8 mouse cellular contexts compared by ENCODE assay signal in genomic region chr7:3666921-3667391, GRCm38 (mm10). TPM values are rescaled to one million over a fixed set of nuclear protein-coding genes. Genes with fewer than 3 reads are reported as not detected.
DNase-seq lines count a peak whose midpoint lies in the region; ATAC-seq and TF ChIP-seq lines count a peak whose summit lies in the region.

No protein-coding gene starts in this region.

- ATAC-seq in heart, embryonic 11.5 days (replicated peaks; ENCODE audit: insufficient number of reproducible peaks, low FRiP score, low TSS enrichment): no peak
- ATAC-seq in embryonic facial prominence, embryonic 12.5 days (ENCODE audit: insufficient number of reproducible peaks, insufficient read depth, low FRiP score, low TSS enrichment): no peak
- peak; percentile 45 for ATAC-seq in liver, embryonic 13.5 days (ENCODE audit: low read depth)

- no peaks in the 10 kb centered on the region for H3K9me3 ChIP-seq in heart, embryonic 11.5 days (replicated peaks; ENCODE audit: control insufficient read depth, low read length)
- H3K9me3 ChIP-seq in ES-Bruce4 (replicated peaks; ENCODE audit: control insufficient read depth, insufficient read depth, low read length, poor library complexity, severe bottlenecking): no peaks in the 10 kb centered on the region
- no peaks in the 10 kb centered on the region for H3K9me3 ChIP-seq in embryonic facial prominence, embryonic 12.5 days
- no peaks in the 10 kb centered on the region for H3K9me3 ChIP-seq in liver, embryonic 13.5 days (replicated peaks)

- peaks cover 5% of the 10 kb centered on the region for H3K36me3 ChIP-seq in heart, embryonic 11.5 days (ENCODE audit: control insufficient read depth, insufficient read depth, low read length)
- H3K36me3 ChIP-seq in ES-Bruce4 (ENCODE audit: control insufficient read depth, insufficient read depth, low read length, poor library complexity, severe bottlenecking): peaks cover 14% of the 10 kb centered on the region
- peaks cover 13% of the 10 kb centered on the region for H3K36me3 ChIP-seq in embryonic facial prominence, embryonic 12.5 days
- peaks cover 18% of the 10 kb centered on the region for H3K36me3 ChIP-seq in liver, embryonic 13.5 days

- H3K27ac ChIP-seq in heart, embryonic 11.5 days (ENCODE audit: low read depth, low read length): peak overlapping the region; percentile 41; the same call in 1 of the 2 replicates
- peak overlapping the region; percentile 75; the same call in 1 of the 2 replicates for H3K27ac ChIP-seq in ES-Bruce4 (ENCODE audit: insufficient read depth, low read length)
- no peak overlapping the region for H3K27ac ChIP-seq in embryonic facial prominence, embryonic 12.5 days
- H3K27ac ChIP-seq in liver, embryonic 13.5 days: peak overlapping the region; percentile 90

- H3K9ac ChIP-seq in heart, embryonic 11.5 days (ENCODE audit: low read depth, low read length): peak overlapping the region; percentile 59; the same call in 1 of the 2 replicates
- H3K9ac ChIP-seq in ES-Bruce4 (ENCODE audit: low read depth, poor library complexity, severe bottlenecking): peak overlapping the region; percentile 8
- no peak overlapping the region for H3K9ac ChIP-seq in embryonic facial prominence, embryonic 12.5 days
- peak overlapping the region; percentile 70 for H3K9ac ChIP-seq in liver, embryonic 13.5 days

- DNase-seq in heart, postnatal 14 days: no peak
- peak; percentile 27 for DNase-seq in liver, embryonic 13.5 days
- DNase-seq in Muller cell, postnatal 12 days (ENCODE audit: inconsistent ontology term): no peak
- DNase-seq in right cerebral cortex, adult 18-20 months: no peak
- no peak for DNase-seq in urinary bladder, postnatal 36 days (ENCODE audit: low spot score in 2 of 2)

- intact Hi-C loops in heart, postnatal 14 days (cut with DNase I): loop anchor here (5.0 to 10.0 kb wide), 2 partner anchors 60 to 478 kb away; no protein-coding TSS in a partner anchor

- H3K4me3 ChIP-seq in heart, embryonic 11.5 days (ENCODE audit: low read depth, low read length): peak overlapping the region; percentile 29
- H3K4me3 ChIP-seq in ES-Bruce4 (ENCODE audit: low read depth, low read length): peak overlapping the region; percentile 47
- H3K4me3 ChIP-seq in embryonic facial prominence, embryonic 12.5 days: no peak overlapping the region
- H3K4me3 ChIP-seq in liver, embryonic 13.5 days (replicated peaks): peak overlapping the region; percentile 74

- no peak for TF ChIP-seq POLR2A in ES-Bruce4 (IDR thresholded peaks at IDR 0.05; ENCODE audit: insufficient read depth, low read length)

- 8% methylated on average over 14 of the region's 14 CpGs for WGBS in heart, embryonic 11.5 days (ENCODE audit: insufficient replicate concordance)
- 19% methylated on average over 14 of the region's 14 CpGs for WGBS in embryonic facial prominence, embryonic 12.5 days
- 24% methylated on average over 14 of the region's 14 CpGs for WGBS in liver, embryonic 13.5 days (ENCODE audit: insufficient replicate concordance)

- TF ChIP-seq EP300 in ES-Bruce4 (IDR thresholded peaks at IDR 0.05; ENCODE audit: insufficient read depth, low read depth, low read length): no peak

- H3K27me3 ChIP-seq in heart, embryonic 11.5 days (ENCODE audit: control insufficient read depth, insufficient read depth, low read length): no peaks in the 10 kb centered on the region
- no peaks in the 10 kb centered on the region for H3K27me3 ChIP-seq in ES-Bruce4 (ENCODE audit: control insufficient read depth, insufficient read depth, low read length, poor library complexity, severe bottlenecking)
- no peaks in the 10 kb centered on the region for H3K27me3 ChIP-seq in embryonic facial prominence, embryonic 12.5 days
- no peaks in the 10 kb centered on the region for H3K27me3 ChIP-seq in liver, embryonic 13.5 days

- H3K4me1 ChIP-seq in heart, embryonic 11.5 days (ENCODE audit: control insufficient read depth, insufficient read depth, low read length): peaks cover 20% of the 10 kb centered on the region
- H3K4me1 ChIP-seq in ES-Bruce4 (ENCODE audit: control insufficient read depth, insufficient read depth, low read length): no peaks in the 10 kb centered on the region
- peaks cover 11% of the 10 kb centered on the region for H3K4me1 ChIP-seq in embryonic facial prominence, embryonic 12.5 days
- H3K4me1 ChIP-seq in liver, embryonic 13.5 days (replicated peaks): peaks cover 48% of the 10 kb centered on the region

- no peak for TF ChIP-seq CTCF in ES-Bruce4 (IDR thresholded peaks at IDR 0.05; ENCODE audit: low read depth, low read length)

- peak overlapping the region; percentile 53 for H3K4me2 ChIP-seq in heart, embryonic 11.5 days
- H3K4me2 ChIP-seq in embryonic facial prominence, embryonic 12.5 days (replicated peaks): peak overlapping the region; percentile 15; the same call in 1 of the 2 replicates
- H3K4me2 ChIP-seq in liver, embryonic 13.5 days: peak overlapping the region; percentile 81

RNA-seq across cellular contexts. Expression of gene Leng1, which starts 1.3 kb away (rescaled TPM):
- 16.3 and 16.6 TPM in 2 replicates for polyA plus RNA-seq in heart, embryonic 11.5 days (2014; fragmentation: Nextera tagmentation; extraction: Ambion mirVana)
- 1 to 10 TPM; 8.5 to 9.6 TPM for total RNA-seq in heart, postnatal 14 days (2021)
- 8.3 and 9.0 TPM in 2 replicates for polyA plus RNA-seq in ES-Bruce4 (2011; ENCODE audit: insufficient read depth, insufficient read length, low read depth, missing spikeins)
- 23.4 and 24.6 TPM in 2 replicates for polyA plus RNA-seq in embryonic facial prominence, embryonic 12.5 days (2016; fragmentation: Nextera tagmentation; extraction: Ambion mirVana)
- polyA plus RNA-seq in liver, embryonic 13.5 days (2015; fragmentation: Nextera tagmentation; extraction: Ambion mirVana): 7.2 and 8.6 TPM in 2 replicates

RNA-seq across cellular contexts. Expression of gene Tmc4, which starts 10.4 kb away (rescaled TPM):
- polyA plus RNA-seq in heart, embryonic 11.5 days (2014; fragmentation: Nextera tagmentation; extraction: Ambion mirVana): 5.7 and 6.2 TPM in 2 replicates
- 1 to 10 TPM; 1.1 to 2.0 TPM for total RNA-seq in heart, postnatal 14 days (2021)
- 15.9 and 16.4 TPM in 2 replicates for polyA plus RNA-seq in ES-Bruce4 (2011; ENCODE audit: insufficient read depth, insufficient read length, low read depth, missing spikeins)
- 6.2 and 7.4 TPM in 2 replicates for polyA plus RNA-seq in embryonic facial prominence, embryonic 12.5 days (2016; fragmentation: Nextera tagmentation; extraction: Ambion mirVana)
- 7.3 and 7.8 TPM in 2 replicates for polyA plus RNA-seq in liver, embryonic 13.5 days (2015; fragmentation: Nextera tagmentation; extraction: Ambion mirVana)

RNA-seq across cellular contexts. Expression of gene Cnot3, which starts 21.9 kb away (rescaled TPM):
- 42.2 and 43.5 TPM in 2 replicates for polyA plus RNA-seq in heart, embryonic 11.5 days (2014; fragmentation: Nextera tagmentation; extraction: Ambion mirVana)
- 10 to 100 TPM; 30.4 to 34.1 TPM for total RNA-seq in heart, postnatal 14 days (2021)
- 141 and 161 TPM in 2 replicates for polyA plus RNA-seq in ES-Bruce4 (2011; ENCODE audit: insufficient read depth, insufficient read length, low read depth, missing spikeins)
- 65.5 and 66.1 TPM in 2 replicates for polyA plus RNA-seq in embryonic facial prominence, embryonic 12.5 days (2016; fragmentation: Nextera tagmentation; extraction: Ambion mirVana)
- 22.8 and 25.3 TPM in 2 replicates for polyA plus RNA-seq in liver, embryonic 13.5 days (2015; fragmentation: Nextera tagmentation; extraction: Ambion mirVana)

RNA-seq across cellular contexts. Expression of gene Tsen34, which starts 25.7 kb away (rescaled TPM):
- polyA plus RNA-seq in heart, embryonic 11.5 days (2014; fragmentation: Nextera tagmentation; extraction: Ambion mirVana): 173 and 197 TPM in 2 replicates
- 10 to 100 TPM; 68.0 to 85.6 TPM for total RNA-seq in heart, postnatal 14 days (2021)
- 60.6 and 64.6 TPM in 2 replicates for polyA plus RNA-seq in ES-Bruce4 (2011; ENCODE audit: insufficient read depth, insufficient read length, low read depth, missing spikeins)
- polyA plus RNA-seq in embryonic facial prominence, embryonic 12.5 days (2016; fragmentation: Nextera tagmentation; extraction: Ambion mirVana): 283 and 284 TPM in 2 replicates
- 41.7 and 43.6 TPM in 2 replicates for polyA plus RNA-seq in liver, embryonic 13.5 days (2015; fragmentation: Nextera tagmentation; extraction: Ambion mirVana)

RNA-seq across cellular contexts. Expression of gene Mboat7, which starts 26.4 kb away (rescaled TPM):
- polyA plus RNA-seq in heart, embryonic 11.5 days (2014; fragmentation: Nextera tagmentation; extraction: Ambion mirVana): 23.9 and 30.2 TPM in 2 replicates
- 10 to 100 TPM; 22.9 to 23.1 TPM for total RNA-seq in heart, postnatal 14 days (2021)
- polyA plus RNA-seq in ES-Bruce4 (2011; ENCODE audit: insufficient read depth, insufficient read length, low read depth, missing spikeins): 44.6 and 48.3 TPM in 2 replicates
- 58.3 and 60.8 TPM in 2 replicates for polyA plus RNA-seq in embryonic facial prominence, embryonic 12.5 days (2016; fragmentation: Nextera tagmentation; extraction: Ambion mirVana)
- 19.8 and 20.0 TPM in 2 replicates for polyA plus RNA-seq in liver, embryonic 13.5 days (2015; fragmentation: Nextera tagmentation; extraction: Ambion mirVana)

Comparison
In these comparisons a context has a peak if more than half of its experiments do, and no peak if none do; other contexts are left out.
1. H3K4me2 ChIP-seq: peak in every context shown above with its lines; median percentile 81 in liver, embryonic 13.5 days; 53 in heart, embryonic 11.5 days; 15 in embryonic facial prominence, embryonic 12.5 days.